Mouse (Mus musculus) monocyte, adult 5-6 weeks (primary cell): ENCODE data around the gene Lrch1. TPM values are rescaled to one million over a fixed set of nuclear protein-coding genes. Genes with fewer than 3 reads are reported as not detected.

Source experiments
- ATAC-seq: fragments of 153-309, 156-312 bp; replicated peaks from 2 replicates; pipeline ENCODE4 v1.8.0; 2017; ENCODE audit warnings: mild to moderate bottlenecking; ENCODE audit not compliant: low TSS enrichment, insufficient number of reproducible peaks, severe bottlenecking, poor library complexity, low FRiP score
- total RNA-seq: library from RNA; stranded (forward); fragments of 200-1000, 200-491, 200-594 nt; gene quantifications from 3 replicates; pipeline ENCODE4 v1.2.3, GENCODE M21; 2017

Gene Lrch1
- total RNA-seq, 1 experiment from 2014 or later: 31.4 TPM

DNA sequence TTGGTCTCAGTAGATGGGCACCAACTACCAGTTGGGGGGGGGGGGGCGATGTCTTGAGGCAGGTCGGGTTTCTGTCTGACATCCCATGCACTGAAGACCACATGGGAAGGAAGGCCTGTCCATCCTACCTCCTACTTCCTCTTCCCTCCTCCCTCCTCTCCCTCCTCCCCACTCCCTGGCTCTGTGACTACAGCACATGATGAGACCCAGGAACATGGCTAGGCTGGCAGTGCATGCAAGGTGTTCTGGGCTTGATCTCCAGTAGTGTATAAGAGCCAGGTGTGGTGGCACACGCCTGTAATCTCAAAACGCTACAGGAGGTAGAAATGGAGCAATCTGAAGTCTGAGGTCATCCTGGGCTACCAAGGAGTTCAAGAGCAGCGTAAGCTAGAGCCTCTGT lies 43.2 kb downstream of the Lrch1 start:
- ATAC-seq: no peak

DNA sequence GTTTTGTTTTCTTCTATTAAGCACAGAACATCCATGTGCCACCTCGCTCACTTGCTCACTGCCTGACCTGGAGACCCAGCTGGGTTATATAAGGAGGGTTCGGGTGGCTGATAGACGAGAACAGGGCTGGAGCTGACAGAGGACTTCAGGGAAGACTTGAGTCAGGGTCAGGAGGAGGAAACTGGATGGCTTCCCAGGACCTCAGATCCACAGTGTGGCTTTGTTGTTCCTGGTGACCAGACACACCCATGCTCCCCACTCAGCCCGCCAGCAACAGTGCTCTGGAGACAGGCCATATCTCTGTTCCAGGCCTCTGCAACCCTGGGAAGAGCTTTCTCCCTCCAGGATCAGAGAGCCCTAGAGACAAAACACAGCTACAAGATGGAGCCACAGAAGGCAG lies 44.6 kb downstream of the Lrch1 start:
- no peak for ATAC-seq

DNA sequence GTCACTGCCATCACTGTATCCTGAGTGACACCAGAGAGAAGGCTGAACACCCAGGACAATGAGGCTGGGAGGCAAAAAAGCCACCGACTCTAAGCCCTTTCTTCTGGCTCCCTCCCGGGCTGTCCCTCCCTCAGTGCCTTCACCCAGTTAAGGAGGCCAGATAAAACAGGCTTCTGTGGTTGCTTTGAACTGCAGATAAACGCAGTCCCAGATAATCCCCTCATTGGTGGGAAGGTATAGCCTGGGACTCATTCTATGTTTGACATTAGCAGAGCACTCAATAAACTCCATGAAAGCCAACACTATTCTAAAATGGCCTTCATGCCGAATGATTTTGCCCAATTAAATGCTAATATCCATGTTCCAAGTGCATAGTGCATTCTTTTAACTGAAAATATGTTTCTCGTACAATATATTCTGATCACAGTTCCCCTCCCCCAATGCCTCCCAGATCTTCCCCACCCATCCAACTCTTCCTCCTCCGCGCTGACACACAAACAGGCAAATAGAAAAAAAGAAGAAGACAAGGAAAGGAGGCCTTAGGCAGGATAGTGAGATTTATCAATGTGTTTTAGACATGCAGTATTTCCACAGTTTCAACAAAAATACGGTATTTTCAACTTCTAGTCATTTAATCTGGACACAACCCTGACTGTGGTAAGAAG lies 46.8 kb downstream of the Lrch1 start:
- ATAC-seq: no peak

DNA sequence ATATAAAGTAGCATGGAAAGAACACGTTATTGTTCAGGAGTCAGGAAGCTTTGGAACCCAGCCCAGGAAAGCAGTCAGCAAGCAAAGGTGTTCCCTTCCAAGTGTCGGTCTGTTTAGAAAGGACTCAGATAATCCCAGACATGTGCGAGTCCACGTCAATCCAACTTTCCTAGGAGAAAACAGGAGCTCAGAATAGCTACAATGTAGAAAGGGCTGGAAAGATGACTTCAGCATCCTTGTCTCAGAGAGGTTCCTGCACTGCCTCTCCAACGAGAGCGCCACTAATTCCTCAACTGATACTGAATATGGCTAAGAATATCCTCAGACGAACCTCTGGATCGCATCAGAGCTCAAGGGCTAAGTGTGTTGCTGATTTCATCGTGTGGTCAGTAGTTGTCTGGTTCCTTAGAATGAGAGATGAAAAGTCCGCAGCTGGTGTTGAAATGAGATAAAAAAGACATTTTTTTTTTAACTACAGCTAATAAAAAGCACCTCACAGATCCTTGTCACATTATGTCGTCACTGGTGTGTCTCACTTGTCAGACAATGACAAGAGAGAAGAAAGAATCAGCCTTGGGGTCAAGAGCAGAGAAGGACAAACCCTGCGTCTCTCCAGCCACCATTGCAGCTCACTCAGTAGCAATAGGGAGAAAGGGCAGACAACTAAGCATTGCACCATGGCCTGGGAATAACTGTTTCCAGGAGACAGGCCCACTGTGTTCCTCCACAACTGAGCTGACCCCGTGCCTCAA lies 47.5 kb downstream of the Lrch1 start:
- no peak for ATAC-seq

DNA sequence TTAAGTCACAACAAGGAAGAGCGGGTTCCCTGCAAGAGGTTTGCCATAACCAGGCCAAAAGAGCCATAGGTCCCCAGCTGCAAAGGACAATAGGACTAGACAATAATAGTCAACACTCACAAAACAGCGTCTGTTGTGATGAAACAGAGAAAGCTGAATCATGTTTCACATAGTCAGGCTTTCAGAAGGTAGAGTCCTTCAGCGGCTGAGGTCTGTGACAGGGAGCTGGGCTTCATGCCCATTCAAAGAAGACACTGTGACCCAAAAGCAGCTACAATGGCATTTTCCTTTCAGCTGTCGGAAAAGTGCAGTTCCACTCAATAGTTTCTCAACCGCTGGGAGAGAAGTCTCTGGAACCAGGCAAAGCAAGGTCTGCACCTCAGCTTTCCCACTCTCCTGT lies 48.7 kb downstream of the Lrch1 start:
- ATAC-seq: no peak

DNA sequence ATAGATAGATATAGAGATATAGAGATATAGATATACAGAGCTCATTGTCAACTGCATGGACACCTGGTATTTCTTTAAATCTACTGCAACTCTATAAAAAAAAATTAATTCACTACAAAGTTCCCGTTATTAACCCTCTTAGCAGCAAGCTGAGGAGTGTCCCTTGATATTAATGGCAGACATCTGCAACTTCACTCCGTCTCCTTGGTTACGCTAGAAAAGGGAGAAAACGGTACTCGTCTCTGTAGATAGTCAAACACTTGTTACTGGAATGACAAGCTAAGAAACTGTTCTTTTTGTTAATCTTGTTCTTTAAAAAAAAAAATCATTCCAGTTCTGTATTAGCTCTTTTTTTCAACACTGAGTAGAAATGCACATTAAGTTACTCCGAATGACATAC lies 54.0 kb downstream of the Lrch1 start:
- no peak for ATAC-seq

DNA sequence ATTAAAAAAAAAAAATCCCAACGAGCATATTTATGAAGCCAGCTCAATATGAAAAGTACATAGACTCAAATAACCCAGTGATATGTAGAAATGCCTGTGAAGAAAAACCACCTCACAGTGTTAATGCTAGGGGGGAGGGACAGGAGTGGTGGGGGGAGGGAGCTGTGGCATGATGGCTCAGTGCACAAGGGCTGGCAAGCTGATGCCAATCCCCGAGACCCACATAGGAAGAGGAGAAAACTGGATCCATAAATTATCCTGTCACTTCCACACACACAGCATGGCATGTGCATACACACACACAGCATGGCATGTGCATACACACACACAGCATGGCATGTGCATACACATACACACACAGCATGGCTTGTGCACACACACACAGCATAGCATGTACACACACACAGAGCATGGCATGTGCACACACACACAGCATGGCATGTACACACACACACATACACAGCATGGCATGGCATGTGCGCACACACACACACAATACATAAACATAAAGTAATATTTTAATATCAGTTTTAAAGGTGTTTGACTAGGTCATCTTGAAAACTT lies 54.5 kb downstream of the Lrch1 start:
- no peak for ATAC-seq

DNA sequence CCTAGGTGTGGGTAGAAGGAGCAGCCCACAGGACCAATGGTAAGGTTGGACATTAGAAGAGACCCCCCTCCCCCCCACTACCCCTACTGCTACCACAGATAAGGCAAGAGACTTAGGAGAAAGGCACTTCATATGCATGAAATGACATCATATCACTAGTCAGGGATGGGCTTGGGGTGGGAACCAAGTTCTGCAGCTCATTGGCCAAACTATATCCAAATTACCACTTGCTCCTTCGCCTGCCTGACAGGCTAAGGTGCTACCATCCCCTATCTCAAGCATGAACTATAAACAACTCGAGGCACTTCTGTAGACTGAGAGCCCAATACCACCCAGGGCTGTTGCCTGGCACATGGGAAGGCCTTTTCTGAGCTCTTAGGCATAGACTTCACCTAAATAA lies 58.4 kb downstream of the Lrch1 start:
- ATAC-seq: no peak

DNA sequence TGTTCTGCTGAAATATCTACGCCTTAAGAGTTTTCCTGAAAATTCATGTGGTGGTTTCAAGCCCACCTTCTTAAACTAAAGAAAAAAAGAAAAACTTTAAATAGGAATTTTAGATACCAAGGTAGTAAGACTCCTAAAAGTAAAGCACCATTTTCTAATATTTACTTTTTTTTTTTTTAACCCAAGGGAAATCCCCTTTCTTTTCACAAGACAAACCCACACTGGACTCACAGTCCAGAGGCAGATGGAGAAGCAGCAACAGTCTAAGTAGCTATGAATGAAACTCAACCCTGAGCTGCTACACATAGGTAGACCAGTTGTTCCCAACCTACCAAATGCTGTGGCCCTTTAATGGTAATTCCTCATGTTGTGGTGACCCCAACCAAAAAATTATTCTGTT lies 59.6 kb downstream of the Lrch1 start:
- no peak for ATAC-seq

DNA sequence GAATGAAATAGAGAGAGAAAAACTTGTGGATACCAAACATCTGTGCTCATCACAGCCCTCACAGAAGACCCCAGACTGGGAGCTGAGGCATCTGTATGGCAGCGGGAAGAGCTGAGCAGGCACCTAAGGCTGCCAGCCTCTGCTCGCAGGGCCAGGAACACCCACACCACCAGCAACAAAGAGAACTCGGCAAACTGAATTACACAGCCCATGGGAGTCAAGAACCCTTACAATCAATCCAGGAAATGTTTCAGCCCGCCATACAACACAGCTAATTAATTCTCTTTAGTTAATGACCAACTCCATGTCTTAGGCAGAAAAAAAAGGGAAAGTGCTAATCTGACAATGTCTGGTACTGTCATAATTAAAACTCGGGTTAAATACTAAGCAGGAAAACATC lies 61.2 kb downstream of the Lrch1 start:
- no peak for ATAC-seq

DNA sequence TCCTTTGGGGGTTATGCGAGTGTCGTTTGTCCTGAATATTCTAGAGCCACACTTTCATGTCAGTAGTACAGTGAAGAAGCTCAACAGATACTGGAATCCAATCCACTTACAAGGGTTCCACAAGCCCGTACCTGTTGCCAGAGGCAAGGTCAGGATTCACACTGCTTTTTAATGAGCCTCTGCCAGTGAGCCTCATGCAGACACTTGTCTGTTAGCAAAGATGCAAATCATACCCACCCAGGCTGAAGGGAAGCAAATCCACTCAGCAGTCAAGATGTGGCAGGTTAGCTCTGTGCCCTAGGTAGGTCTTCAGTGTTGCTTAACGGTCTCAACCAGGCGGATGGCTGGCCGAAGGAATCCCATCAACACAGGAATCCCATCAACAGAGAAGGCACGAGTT lies 62.8 kb downstream of the Lrch1 start:
- ATAC-seq: no peak

DNA sequence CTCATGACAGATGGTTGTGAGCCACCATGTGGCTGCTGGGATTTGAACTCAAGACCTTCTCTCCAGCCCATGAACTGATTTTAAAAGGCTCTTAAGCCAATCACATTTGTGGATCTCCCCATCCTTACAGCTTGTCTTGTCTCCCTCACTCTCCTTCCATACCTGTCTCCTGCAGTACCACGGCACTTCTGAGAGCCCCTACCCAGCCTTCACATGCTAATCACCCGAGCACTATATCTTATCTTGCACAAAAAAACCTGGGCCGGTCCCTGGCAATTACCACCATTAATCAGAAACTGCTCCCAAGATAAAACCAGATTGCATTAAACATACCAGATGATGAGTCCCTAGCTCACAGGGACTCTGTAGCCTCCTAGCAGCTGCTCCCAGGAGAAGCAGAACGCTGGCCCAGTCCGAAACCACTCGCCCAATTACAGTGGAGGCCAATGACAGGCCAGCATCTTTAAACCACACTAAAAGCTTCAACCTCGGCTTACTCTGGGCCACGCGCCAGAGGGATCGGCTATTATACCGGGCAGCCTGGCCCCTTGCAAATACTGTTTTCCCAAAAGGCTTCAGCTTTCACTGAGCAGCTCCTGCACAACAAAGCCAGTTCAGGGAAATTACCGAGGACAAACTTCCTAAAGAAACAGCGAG lies 63.5 kb downstream of the Lrch1 start:
- no peak for ATAC-seq

DNA sequence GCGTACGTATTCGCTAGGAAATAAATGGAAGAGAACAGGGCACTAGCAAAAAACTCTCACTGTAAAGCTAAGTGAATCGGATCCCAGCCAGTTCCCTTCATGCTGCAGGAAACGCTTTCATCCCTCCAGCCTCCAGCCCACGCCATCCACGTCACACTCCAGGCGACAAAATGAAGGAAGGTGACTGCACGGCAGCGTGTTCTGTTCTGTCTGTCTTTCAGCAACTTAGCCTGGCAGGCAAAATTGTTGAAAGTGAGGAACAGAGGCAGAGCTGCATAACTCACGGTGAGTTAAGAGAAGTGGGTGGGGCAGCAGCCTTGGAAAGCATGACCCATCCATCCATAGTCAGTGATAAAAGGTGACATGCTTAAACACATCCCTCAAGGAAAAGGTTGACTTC lies 64.5 kb downstream of the Lrch1 start:
- ATAC-seq: no peak

DNA sequence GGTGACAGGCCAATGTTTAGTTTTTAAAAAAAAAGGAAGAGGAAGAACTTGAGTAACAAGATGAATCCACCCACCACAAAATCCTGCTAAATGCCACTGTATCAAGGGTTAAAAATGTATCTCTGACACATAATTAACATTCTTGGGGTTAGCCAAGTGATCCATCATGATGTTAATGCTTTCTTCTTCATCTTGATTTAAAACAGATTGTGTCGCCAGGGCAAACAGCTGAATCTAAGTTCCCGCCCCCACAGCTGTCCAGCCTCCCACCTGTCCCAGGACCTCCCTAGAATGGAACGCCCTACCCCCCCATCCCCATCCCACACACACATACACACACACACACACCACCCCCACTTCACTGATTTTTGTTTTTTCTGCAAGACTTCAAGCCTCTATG lies 64.9 kb downstream of the Lrch1 start:
- no peak for ATAC-seq

DNA sequence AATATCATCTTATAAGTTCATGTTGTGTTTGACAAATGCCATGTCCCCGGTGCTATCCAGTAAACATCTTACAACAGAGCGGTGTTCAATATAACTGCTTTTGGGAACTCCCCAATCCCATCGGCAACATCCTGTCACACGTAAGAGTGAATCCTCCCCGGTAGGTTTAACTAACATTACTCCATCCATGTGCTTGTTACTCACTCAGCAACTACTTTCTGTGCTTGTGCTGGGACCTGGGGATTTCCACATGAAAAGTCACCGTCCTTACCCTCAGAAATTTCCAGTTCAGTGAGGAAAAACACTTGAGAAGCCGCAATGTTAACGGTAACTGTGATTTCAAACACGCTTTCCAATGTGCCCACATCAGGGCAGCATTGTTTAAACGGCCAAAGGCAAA lies 66.8 kb downstream of the Lrch1 start:
- no peak for ATAC-seq

DNA sequence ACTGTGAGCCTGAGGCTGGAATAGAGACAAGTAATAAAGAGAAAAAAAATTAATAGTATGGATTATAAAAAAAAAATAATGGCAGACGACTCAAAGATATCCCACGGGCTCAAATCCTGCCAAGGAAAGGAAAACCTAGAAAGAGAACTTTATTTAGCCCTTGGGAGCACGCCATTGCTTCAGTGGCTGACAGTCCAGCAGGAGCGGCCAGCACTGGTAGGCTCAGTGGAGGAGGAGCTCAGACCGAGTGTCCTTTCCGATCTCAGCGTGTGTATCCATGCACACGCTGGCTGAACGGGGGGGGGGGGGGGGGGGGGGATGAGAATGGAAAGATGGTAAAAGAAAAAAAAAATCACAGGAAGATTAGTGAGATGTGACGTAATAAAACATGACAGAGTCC lies 68.2 kb downstream of the Lrch1 start:
- no peak for ATAC-seq

DNA sequence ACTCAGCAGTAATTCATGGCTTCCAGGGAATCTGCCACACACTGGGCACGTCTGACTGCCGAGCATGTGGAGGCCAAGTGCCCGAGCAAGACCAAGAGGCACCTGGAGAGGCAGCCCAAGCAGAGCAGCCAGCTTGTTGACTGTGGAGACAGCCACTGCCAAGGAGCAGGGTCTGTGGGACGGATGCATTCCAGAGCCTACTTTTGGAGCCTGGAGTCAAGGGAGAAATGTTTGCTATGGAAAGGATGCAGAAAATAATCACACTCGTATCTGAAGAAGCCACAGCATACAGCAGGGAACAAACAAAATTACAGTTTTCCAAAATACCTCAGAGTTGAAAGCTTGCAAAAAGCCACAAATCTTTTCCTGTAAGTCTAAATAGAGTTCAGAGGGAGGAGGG lies 70.4 kb downstream of the Lrch1 start:
- no peak for ATAC-seq

DNA sequence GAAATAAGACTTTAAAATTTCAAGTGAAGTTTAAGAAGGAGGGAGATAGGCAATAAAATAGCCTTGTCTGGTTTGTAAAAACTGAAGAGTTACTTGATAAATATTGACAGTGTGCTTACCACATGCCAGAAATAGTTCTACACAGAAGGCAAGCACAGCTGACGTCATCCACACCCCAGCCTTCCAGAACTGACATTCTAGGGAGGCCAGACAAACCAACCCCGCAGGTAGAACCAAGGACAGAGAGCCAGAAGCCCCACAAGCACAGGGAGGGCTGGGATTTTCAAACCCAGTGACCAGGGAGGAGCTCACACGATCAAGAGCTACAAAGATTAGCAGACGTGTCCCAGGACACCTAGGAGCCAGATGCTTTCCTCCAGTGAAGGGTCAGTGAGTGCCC lies 76.5 kb downstream of the Lrch1 start:
- no peak for ATAC-seq

DNA sequence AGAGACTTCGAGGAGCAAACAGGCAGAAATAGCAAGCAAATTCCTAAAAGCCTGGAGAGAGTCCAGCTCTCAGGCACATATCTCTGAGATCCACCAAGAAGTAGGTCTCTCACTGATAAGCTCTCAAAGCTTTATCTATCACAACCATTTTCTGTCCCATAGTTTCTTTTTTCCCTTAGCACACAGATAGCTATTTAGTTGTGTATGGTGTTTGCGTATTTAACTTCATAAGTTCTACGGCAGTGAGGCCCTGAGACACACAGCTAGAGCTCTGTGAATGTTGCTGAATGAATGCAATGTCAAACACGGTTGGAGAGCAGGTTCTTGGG lies 78.8 kb downstream of the Lrch1 start:
- ATAC-seq: no peak
